Mouse (Mus musculus): ENCODE data around the gene Gm42906. TPM values are rescaled to one million over a fixed set of nuclear protein-coding genes. Genes with fewer than 3 reads are reported as not detected.

Gene Gm42906
- polyA plus RNA-seq, 1 experiment from 2014 or later: not detected

DNA sequence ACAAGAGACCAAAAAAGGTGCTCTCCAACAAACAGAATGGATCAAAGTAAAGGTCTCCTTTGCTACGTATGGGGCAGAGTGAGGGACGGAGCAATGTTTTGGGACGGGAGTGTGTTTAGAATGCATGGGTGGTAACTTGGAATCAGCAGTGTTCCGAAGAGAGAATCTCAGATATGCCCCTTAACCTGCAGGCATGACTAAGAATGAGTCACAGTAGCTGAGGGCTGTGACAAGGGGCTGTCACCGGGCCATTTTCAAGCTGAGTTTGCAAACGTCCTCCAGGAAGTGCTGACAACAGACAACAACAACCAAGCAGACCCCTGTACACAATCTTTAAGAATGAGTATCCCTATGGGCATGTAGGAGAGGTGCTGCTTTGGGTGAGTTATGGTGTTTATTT, 153.7 kb downstream of the Gm42906 start:
- no peaks in the 10 kb centered on the region for H3K4me1 ChIP-seq (ENCODE audit: control insufficient read depth, insufficient read depth, low read length)
- H3K27ac ChIP-seq (ENCODE audit: low read depth, low read length): no peak overlapping the region
- no peak overlapping the region for H3K4me2 ChIP-seq
- H3K9me3 ChIP-seq (replicated peaks; ENCODE audit: control insufficient read depth, low read length): no peaks in the 10 kb centered on the region
- no peak for ATAC-seq (replicated peaks; ENCODE audit: insufficient number of reproducible peaks, low FRiP score, low TSS enrichment)
- H3K36me3 ChIP-seq (ENCODE audit: control insufficient read depth, insufficient read depth, low read length): no peaks in the 10 kb centered on the region
- no peak overlapping the region for H3K4me3 ChIP-seq (ENCODE audit: low read depth, low read length)
- WGBS (ENCODE audit: insufficient replicate concordance): 52% methylated on average over 6 of the region's 6 CpGs
- no peaks in the 10 kb centered on the region for H3K27me3 ChIP-seq (ENCODE audit: control insufficient read depth, insufficient read depth, low read length)
- no peak overlapping the region for H3K9ac ChIP-seq (ENCODE audit: low read depth, low read length)

DNA sequence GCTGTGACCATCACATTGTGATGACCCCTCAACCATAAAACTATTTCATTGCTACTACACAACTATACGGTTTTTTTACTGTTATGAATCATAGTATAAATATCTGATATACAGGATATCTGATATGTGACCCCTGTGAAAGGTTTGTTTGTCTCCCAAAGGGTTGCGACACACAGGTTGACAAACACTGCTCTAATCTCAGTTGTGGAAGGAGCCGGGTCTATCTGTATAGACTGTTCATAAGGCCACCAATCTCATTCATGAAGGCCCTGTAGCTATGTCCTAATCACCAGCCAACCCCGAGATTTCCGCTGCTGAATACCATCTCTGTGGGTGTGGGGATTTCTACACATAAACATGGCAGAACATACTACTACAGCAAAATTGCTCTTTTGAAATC, 157.1 kb downstream of the Gm42906 start:
- H3K9me3 ChIP-seq (replicated peaks; ENCODE audit: control insufficient read depth, low read length): no peaks in the 10 kb centered on the region
- WGBS (ENCODE audit: insufficient replicate concordance): 81% methylated on average over 5 of the region's 5 CpGs
- no peak overlapping the region for H3K9ac ChIP-seq (ENCODE audit: low read depth, low read length)
- H3K27ac ChIP-seq (ENCODE audit: low read depth, low read length): no peak overlapping the region
- ATAC-seq (replicated peaks; ENCODE audit: insufficient number of reproducible peaks, low FRiP score, low TSS enrichment): no peak
- no peak overlapping the region for H3K4me2 ChIP-seq
- no peaks in the 10 kb centered on the region for H3K4me1 ChIP-seq (ENCODE audit: control insufficient read depth, insufficient read depth, low read length)
- no peaks in the 10 kb centered on the region for H3K27me3 ChIP-seq (ENCODE audit: control insufficient read depth, insufficient read depth, low read length)
- no peak overlapping the region for H3K4me3 ChIP-seq (ENCODE audit: low read depth, low read length)
- H3K36me3 ChIP-seq (ENCODE audit: control insufficient read depth, insufficient read depth, low read length): no peaks in the 10 kb centered on the region

DNA sequence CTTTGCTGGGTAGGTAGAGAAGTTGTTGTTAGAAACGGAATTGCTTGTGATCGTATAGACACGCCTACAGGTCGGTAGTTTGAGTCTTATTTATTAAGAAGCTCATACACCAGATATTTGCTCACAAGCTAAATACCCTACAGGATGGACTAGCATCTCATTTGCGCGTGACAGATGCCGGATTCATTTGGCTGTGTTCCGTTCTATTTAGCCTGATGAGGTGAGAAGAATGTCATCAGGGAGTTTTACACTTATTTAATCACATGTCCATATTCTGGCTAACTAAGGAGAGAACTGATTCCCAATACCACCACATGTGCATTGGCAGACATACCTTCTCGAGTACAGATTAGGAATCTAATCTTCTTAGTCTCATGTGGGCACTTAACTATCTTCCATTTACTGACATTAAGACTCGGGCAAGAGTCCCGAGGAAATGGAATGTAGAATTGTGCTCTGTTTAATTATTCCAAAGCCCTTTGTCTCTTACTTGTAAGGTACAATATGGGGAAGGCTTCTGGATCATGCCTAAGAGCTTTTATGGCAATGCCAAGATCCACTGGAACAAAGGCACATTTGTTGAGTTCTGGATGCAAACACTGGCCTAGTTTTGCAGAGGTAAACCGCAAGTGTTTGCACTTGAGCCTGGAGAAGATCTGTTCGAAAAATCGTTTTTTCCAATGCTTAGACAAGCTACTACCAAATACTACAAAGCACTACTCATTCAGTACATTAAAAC, 160.9 kb downstream of the Gm42906 start:
- 80% methylated on average over 14 of the region's 14 CpGs for WGBS (ENCODE audit: insufficient replicate concordance)
- no peak overlapping the region for H3K9ac ChIP-seq (ENCODE audit: low read depth, low read length)
- no peak overlapping the region for H3K27ac ChIP-seq (ENCODE audit: low read depth, low read length)
- ATAC-seq (replicated peaks; ENCODE audit: insufficient number of reproducible peaks, low FRiP score, low TSS enrichment): no peak
- H3K27me3 ChIP-seq (ENCODE audit: control insufficient read depth, insufficient read depth, low read length): no peaks in the 10 kb centered on the region
- no peak overlapping the region for H3K4me3 ChIP-seq (ENCODE audit: low read depth, low read length)
- no peaks in the 10 kb centered on the region for H3K36me3 ChIP-seq (ENCODE audit: control insufficient read depth, insufficient read depth, low read length)
- no peaks in the 10 kb centered on the region for H3K9me3 ChIP-seq (replicated peaks; ENCODE audit: control insufficient read depth, low read length)
- H3K4me2 ChIP-seq: no peak overlapping the region
- no peaks in the 10 kb centered on the region for H3K4me1 ChIP-seq (ENCODE audit: control insufficient read depth, insufficient read depth, low read length)

DNA sequence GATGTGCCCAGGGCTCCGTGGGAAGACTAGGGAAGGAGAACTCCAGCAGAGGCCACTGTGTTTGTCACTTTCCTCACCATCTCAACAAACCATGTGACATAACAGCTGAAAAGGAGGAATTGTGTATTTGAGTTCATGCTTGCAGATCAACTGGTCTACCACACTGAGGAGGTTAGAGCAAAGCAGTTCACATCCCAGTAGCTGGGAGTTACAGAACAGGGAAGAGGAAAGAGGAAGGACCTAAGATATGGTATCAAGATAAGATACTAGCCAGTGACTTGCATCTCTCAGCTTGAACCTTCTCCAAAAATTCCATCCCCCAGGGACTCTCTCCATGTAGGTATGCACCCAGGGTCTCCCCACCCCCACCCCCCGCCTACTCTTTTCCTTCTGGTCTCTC, 166.4 kb downstream of the Gm42906 start:
- ATAC-seq (replicated peaks; ENCODE audit: insufficient number of reproducible peaks, low FRiP score, low TSS enrichment): no peak
- Histone ChIP-seq H3K4me1 (ENCODE audit: control insufficient read depth, insufficient read depth, low read length) (no peaks in the 10 kb centered on the region), H3K27ac (ENCODE audit: low read depth, low read length) (no peak overlapping the region), H3K4me3 (ENCODE audit: low read depth, low read length) (no peak overlapping the region), H3K27me3 (ENCODE audit: control insufficient read depth, insufficient read depth, low read length) (no peaks in the 10 kb centered on the region), H3K9ac (ENCODE audit: low read depth, low read length) (no peak overlapping the region), H3K36me3 (ENCODE audit: control insufficient read depth, insufficient read depth, low read length) (no peaks in the 10 kb centered on the region), H3K4me2 (no peak overlapping the region), H3K9me3 (replicated peaks; ENCODE audit: control insufficient read depth, low read length) (no peaks in the 10 kb centered on the region)
- 80% methylated on average over 2 of the region's 2 CpGs for WGBS (ENCODE audit: insufficient replicate concordance)

DNA sequence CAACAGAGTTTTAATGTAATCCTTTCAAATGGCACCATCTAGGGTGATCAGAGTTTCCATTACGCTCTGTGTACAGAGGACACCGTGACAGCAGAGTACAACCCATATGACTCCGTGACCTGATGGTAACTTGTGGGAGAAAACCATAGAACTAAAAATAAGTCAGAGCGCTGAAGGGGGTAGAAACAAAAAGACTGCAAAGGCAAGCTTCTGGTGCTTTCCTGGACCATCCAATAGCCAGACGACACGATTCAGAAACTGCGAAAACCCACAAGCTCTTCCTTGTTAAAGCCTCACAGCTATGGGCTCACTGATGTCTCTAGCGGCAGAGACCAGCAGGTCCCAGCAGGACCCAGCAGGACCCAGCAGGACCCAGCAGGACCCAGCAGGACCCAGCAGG, 175.8 kb downstream of the Gm42906 start:
- Histone ChIP-seq H3K4me3 (ENCODE audit: low read depth, low read length) (no peak overlapping the region), H3K9me3 (replicated peaks; ENCODE audit: control insufficient read depth, low read length) (no peaks in the 10 kb centered on the region), H3K27ac (ENCODE audit: low read depth, low read length) (no peak overlapping the region), H3K4me2 (peak overlapping the region; percentile 37; the same call in 1 of the 2 replicates), H3K36me3 (ENCODE audit: control insufficient read depth, insufficient read depth, low read length) (no peaks in the 10 kb centered on the region), H3K9ac (ENCODE audit: low read depth, low read length) (no peak overlapping the region), H3K4me1 (ENCODE audit: control insufficient read depth, insufficient read depth, low read length) (peaks cover 3% of the 10 kb centered on the region), H3K27me3 (ENCODE audit: control insufficient read depth, insufficient read depth, low read length) (no peaks in the 10 kb centered on the region)
- no peak for ATAC-seq (replicated peaks; ENCODE audit: insufficient number of reproducible peaks, low FRiP score, low TSS enrichment)
- WGBS (ENCODE audit: insufficient replicate concordance): 49% methylated on average over 8 of the region's 8 CpGs

DNA sequence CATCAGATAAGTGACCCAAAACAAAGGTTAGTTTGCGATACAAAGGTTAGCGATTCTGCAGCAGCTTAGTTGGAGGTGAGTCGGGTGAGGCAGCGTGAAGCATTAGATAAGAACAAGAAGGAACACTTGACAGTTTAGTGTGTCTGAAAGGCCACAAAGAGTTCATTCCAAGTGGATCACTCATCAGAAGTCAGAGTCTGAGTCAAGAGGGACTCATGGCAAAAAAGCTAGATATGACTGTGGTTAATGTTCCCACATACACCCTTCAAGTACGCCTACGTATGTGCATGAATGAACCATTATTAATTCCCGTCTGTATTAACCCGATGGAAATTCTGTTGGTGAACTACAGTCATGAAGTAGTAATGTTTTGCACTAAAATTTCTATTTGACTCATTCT, 176.3 kb downstream of the Gm42906 start:
- no peak overlapping the region for H3K27ac ChIP-seq (ENCODE audit: low read depth, low read length)
- H3K4me2 ChIP-seq: no peak overlapping the region
- H3K36me3 ChIP-seq (ENCODE audit: control insufficient read depth, insufficient read depth, low read length): no peaks in the 10 kb centered on the region
- H3K4me1 ChIP-seq (ENCODE audit: control insufficient read depth, insufficient read depth, low read length): peaks cover 8% of the 10 kb centered on the region
- H3K9me3 ChIP-seq (replicated peaks; ENCODE audit: control insufficient read depth, low read length): no peaks in the 10 kb centered on the region
- no peaks in the 10 kb centered on the region for H3K27me3 ChIP-seq (ENCODE audit: control insufficient read depth, insufficient read depth, low read length)
- no peak for ATAC-seq (replicated peaks; ENCODE audit: insufficient number of reproducible peaks, low FRiP score, low TSS enrichment)
- no peak overlapping the region for H3K4me3 ChIP-seq (ENCODE audit: low read depth, low read length)
- H3K9ac ChIP-seq (ENCODE audit: low read depth, low read length): no peak overlapping the region
- 62% methylated on average over 8 of the region's 8 CpGs for WGBS (ENCODE audit: insufficient replicate concordance)

DNA sequence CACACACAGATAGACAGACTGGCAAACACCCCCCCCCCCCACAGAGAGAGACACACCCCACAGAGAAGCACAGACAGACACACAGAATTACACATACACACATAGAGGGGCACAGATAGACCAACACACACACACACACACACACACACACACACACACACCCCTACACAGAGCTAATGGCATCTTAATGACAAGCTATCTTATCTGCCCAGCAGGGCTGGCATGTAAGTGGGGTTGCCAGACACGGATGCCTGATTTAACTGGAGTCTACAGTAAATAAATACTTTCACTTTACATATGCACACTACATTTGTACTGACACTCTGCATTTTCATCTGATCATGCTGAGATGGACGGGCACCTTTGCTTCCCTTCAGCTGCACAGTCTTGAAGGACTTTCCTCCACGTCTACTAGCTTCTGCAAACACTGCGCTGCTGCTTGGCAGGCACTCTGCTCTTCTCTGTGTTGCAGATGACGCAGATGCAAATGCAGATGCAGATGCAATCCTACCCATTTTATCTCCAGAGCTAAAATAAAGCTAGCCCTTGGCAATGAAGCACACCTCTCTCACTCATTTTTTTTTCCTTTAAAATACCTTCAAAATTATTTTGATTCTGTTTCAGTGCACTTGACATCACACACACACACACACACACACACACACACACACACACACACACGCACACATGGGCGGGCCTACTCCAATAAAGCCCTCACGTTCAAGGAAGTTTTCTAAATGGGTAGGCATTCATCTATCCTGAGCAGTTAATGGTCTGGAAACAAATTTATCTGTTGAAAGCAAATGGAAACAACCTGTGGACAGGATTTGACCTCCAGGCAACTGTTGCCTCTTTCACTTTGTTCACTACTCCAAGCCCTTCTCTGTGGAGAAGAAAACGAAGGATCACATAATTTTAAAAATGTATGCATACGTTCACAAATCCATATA, 179.0 kb downstream of the Gm42906 start:
- Histone ChIP-seq H3K9ac (ENCODE audit: low read depth, low read length) (no peak overlapping the region), H3K4me3 (ENCODE audit: low read depth, low read length) (no peak overlapping the region), H3K27ac (ENCODE audit: low read depth, low read length) (no peak overlapping the region), H3K4me1 (ENCODE audit: control insufficient read depth, insufficient read depth, low read length) (peaks cover 9% of the 10 kb centered on the region), H3K4me2 (no peak overlapping the region), H3K27me3 (ENCODE audit: control insufficient read depth, insufficient read depth, low read length) (no peaks in the 10 kb centered on the region), H3K36me3 (ENCODE audit: control insufficient read depth, insufficient read depth, low read length) (no peaks in the 10 kb centered on the region), H3K9me3 (replicated peaks; ENCODE audit: control insufficient read depth, low read length) (no peaks in the 10 kb centered on the region)
- ATAC-seq (replicated peaks; ENCODE audit: insufficient number of reproducible peaks, low FRiP score, low TSS enrichment): no peak
- 50% methylated on average over 10 of the region's 10 CpGs for WGBS (ENCODE audit: insufficient replicate concordance)

DNA sequence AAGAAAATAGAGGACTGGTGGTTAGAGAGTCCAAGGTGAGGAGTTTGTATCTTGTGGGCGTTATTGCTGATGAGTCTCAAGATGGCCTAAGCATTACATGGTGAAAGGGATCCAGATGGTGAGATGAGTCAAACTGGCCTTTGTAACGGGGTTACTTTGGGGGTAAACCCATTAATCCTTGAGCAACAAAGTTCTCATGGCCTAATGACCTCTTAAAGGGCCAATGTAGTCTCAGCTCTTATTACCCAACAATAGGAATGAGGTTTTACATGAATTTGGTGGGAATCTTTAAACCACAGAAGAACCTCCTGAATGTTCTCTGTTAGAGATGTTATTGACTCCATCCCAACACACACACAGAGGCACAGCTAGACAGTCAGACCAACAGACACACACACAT, 179.9 kb downstream of the Gm42906 start:
- ATAC-seq (replicated peaks; ENCODE audit: insufficient number of reproducible peaks, low FRiP score, low TSS enrichment): no peak
- Histone ChIP-seq H3K36me3 (ENCODE audit: control insufficient read depth, insufficient read depth, low read length) (no peaks in the 10 kb centered on the region), H3K27ac (ENCODE audit: low read depth, low read length) (no peak overlapping the region), H3K9ac (ENCODE audit: low read depth, low read length) (no peak overlapping the region), H3K9me3 (replicated peaks; ENCODE audit: control insufficient read depth, low read length) (no peaks in the 10 kb centered on the region), H3K4me2 (no peak overlapping the region), H3K4me1 (ENCODE audit: control insufficient read depth, insufficient read depth, low read length) (peaks cover 9% of the 10 kb centered on the region), H3K27me3 (ENCODE audit: control insufficient read depth, insufficient read depth, low read length) (no peaks in the 10 kb centered on the region), H3K4me3 (ENCODE audit: low read depth, low read length) (no peak overlapping the region)
- WGBS (ENCODE audit: insufficient replicate concordance): 79% methylated on average over 2 of the region's 2 CpGs

All from heart, embryonic 11.5 days (tissue).